Mouse (Mus musculus) frontal cortex, postnatal 14 days (tissue): ENCODE results near the gene Vps37b.

Source experiments
- DNase-seq, 2 experiments: peaks; one replicate each; pipeline ENCODE4 v3.0.0; 2022; ENCODE audit warnings: low spot score in 2 of 2

Gene Vps37b

GRCm38 (mm10) chr5:124045453-124046010, 13.5 kb upstream of the Vps37b start:
- no peak for DNase-seq

DNA sequence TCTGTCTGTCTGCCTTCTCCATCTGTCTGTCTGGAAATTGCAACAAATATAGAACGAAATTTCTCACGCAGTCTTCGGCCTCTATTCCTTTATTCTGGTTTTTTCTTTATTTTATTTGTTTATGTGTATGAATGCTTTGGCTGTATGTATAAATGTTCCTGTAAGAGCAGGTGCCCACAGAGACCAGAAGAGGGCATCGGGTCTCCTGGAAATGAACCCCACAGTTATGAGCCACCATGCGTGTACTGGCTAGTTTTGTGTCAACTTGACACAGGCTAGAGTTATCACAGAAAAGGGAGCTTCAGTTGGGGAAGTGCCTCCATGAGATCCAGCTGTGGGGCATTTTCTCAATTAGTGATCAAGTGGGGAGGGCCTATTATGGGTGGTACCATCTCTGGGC, 11.9 kb upstream of the Vps37b start:
- DNase-seq = no peak

DNA sequence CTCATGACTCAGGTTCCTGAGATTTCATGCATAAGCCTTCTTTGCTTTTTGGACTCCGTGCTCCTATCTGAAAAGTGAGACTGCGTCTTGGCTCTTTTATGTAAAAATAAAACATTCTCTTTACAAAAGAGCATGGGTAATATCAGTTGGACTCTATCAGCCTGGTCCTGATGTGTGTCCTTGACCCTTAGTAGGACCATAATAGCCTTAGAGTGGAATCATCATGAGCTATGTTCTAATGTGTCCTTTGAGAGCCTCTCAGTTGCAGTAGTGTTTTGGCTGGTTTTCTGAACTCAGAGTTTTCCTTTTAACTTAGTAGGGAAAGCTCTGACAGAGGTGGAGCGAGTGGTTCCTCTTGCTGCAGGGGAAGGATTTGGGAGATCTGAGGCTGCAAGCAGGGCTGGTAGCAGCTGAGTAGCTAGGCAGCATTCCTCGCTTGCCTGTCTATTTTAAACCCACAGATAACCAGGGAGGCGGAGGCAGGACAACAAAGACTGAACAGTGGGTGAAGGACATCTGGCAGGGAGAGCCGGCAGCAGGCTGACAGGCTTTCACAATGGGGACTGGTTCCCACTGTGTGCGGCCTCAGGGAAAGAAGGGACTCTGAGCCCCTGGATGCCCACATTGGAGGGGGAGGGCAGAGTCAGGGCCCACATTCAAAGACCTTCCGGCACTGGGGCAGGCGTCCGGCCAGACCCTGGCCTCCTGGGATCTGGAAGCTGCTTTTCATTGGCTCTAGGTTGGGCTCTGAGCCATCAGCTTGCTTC, 11.3 kb upstream of the Vps37b start:
- DNase-seq = peak; percentile 66 to 78

DNA sequence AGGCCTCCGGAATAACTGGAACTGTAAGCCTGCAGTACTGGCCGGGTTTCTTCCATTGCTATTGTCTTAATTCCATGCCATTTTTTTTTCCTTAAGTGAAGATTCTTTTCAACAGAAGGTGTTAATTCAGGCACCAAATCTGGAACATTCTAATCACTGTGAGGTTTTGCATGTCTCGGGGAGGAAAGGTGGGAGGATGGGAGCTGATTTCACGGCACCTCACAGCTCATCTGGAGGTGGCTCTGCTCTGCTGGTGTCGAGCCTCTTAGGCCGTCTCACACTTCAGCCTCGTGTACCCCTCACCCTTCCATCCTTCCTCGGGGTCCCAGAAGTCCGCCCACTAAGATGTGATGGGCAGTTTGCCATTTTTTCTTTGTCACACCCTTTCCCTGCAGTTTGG, 9.0 kb upstream of the Vps37b start:
- DNase-seq = no peak

- DNase-seq = no peak
These were observed 7.5 kb upstream of the Vps37b start for GRCm38 (mm10) chr5:124039602-124040001.

DNA sequence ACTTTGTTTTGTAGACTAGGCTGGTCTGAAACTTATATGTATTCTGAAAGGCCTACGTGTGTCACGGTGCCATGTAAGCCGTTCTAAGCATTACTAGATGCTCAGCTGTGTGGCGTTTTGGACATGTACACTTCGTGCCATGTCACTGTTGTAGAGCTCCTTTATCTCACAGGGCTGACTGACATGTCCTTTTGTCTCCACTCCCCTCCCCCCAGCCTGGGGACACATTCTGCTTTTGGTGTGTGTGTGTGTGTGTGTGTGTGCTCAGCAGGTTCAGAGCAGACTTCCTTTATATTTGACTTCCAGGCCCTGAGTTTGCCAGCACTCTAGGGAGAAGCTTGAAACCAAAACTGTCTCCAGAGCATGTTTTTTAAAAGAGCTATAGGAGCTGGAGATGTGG, 4.8 kb upstream of the Vps37b start:
- DNase-seq = no peak

- no peak for DNase-seq
These were observed 4.3 kb upstream of the Vps37b start for GRCm38 (mm10) chr5:124036341-124036740.

DNA sequence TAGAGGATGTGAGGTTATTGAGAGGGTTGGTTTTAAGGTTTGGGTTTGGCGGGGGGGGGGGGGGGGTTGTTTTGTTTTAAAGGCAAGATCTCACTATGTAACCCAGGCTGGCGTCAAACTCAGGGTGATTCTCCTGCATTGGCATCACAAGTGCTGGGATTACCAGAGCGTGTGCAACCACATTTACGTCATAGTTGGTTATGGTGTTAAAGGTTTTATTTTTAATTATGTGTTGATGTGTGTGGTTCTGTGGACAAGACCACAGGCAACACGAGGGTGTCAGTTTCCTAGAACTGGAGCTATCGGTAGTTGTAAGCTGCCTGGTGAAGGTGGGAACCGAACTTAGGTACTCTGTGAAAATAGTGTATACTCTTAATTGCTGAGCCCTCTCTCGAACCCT, 3.7 kb upstream of the Vps37b start:
- DNase-seq = no peak

DNA sequence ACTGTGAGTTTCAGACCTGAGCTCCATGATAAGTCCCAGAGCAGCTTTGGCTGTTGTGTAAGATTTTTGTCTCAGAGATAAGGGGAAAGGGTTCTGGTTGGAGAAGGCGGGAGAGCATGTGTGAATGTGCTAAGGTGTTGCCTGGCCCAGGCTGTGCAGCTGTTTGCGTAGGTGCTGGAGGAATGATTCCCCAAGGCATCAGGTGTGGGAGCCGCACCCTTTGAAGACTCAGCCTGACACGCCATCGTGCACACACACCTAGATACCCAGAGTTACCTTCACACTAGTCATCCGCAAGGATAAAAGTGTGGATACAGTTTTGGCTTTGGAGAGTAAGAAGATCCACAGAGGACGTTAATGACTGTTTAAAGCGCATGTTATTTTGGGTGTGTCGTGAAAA, 3.3 kb upstream of the Vps37b start:
- no peak for DNase-seq

DNA sequence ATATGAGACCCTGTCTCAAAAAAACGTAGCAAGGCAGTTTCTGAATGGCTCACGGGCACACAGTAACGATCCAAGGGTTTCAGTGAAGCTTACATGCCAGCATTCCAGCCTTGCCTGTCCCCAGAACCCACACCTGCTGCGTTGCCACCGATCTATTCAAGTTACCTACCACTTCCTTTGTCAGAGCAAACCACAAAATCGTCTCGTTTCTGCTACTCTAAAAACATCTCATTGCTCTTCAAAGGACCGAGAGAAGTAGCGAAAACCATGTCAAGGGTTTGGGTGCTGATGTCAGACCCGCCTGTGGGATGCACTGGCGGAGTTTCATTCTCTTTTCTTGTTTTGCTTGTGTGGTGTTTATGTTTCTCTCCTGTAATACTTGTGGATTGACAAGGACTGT, 2.4 kb upstream of the Vps37b start:
- no peak for DNase-seq

- DNase-seq = no peak
These were observed 758 bp downstream of the Vps37b start for GRCm38 (mm10) chr5:124031068-124031955.

DNA sequence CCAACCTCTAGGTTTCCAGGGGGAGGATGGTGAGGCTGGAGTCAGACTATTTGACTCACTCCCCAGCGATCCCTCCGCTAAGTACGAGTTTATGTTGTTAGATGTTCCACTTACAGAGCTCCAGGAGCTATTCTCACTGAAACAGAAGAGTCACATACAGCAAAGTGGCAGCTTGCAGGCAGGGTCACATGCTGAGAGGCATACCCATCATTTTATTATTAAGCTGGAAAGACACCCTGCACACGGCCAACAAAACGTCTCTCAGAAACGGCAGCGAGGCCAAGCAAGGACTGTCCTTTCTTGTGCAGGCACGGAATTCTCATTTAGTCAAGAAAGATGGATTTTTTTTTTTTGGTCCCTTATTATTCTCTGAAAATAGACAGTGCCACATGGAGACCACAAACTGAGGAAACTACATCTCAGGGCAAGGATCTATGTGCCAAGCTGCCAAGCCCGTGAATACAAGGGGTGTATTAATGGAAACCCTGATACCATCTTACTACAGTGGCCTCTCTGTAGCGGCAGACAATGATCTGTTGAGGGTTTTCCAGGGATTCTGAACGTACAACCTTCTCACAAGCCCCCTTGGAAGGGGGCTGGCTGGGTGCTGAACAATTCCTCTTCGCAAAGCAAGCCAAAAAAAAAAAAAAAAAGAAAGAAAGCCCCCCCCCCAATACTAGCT, 1.5 kb downstream of the Vps37b start:
- DNase-seq = no peak

GRCm38 (mm10) chr5:124029220-124030035, 2.6 kb downstream of the Vps37b start:
- no peak for DNase-seq

- DNase-seq = no peak
These were observed 3.4 kb downstream of the Vps37b start for GRCm38 (mm10) chr5:124028680-124029079.

GRCm38 (mm10) chr5:124027702-124028470, 4.2 kb downstream of the Vps37b start:
- no peak for DNase-seq

DNA sequence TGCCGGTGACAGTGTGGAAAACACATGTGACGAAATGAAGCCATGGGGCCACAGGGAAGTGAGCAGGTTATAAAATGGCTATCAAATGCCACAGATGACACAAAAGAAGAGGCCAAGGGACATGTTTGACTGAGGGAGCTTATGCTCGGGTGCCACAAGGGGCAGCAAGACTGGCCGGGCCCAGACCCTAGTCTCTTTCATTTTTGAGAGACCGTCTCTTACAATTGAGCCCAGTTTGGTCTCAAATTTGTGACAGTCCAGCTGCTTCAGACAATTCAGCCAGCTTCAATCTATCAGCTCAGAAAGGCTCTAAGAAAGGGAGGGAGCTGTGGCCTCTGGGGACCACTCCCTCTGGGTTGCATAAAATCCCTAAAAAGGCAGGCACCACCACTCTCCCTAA, 5.5 kb downstream of the Vps37b start:
- no peak for DNase-seq

GRCm38 (mm10) chr5:124025587-124026441, 6.3 kb downstream of the Vps37b start:
- no peak for DNase-seq

- no peak for DNase-seq
These were observed 6.9 kb downstream of the Vps37b start for GRCm38 (mm10) chr5:124025146-124025545.

DNA sequence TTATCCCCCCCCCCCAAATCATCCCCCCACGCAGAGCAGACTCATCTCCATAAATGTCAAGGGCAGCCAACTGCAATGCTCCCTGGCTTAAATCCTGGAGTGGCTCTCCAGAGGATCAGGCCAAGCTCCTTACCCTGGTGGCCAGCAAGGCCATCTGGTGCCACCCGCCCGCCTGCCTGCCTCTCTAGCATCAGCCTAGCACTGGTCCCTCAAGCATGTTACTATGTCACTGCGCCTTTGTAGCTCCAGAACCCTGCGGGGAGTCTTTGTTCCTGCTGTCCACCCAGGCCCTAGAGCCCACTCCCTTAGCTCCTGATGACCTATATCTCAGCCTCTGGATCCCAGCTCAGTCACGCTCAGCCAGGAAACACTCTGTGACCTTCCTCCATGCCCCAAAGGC, 7.4 kb downstream of the Vps37b start:
- DNase-seq = no peak

GRCm38 (mm10) chr5:124022365-124022764, 9.7 kb downstream of the Vps37b start:
- DNase-seq = no peak
